Mouse (Mus musculus): ENCODE measurements around the gene Capzb.

The Capzb gene

GRCm38 (mm10) chr4:139179731-139180625 is 12.7 kb upstream of the Capzb start:
- DNase-seq (ENCODE audit: low read depth, low spot score) = no peak

- DNase-seq (ENCODE audit: low read depth, low spot score) = no peak
Observed at GRCm38 (mm10) chr4:139182511-139182910, 10.2 kb upstream of the Capzb start.

- no peak for DNase-seq (ENCODE audit: low read depth, low spot score)
Observed at GRCm38 (mm10) chr4:139185766-139186442, 6.8 kb upstream of the Capzb start.

GRCm38 (mm10) chr4:139187930-139188329 is 4.8 kb upstream of the Capzb start:
- no peak for DNase-seq (ENCODE audit: low read depth, low spot score)

GRCm38 (mm10) chr4:139191605-139192498 is 847 bp upstream of the Capzb start:
- DNase-seq (ENCODE audit: low read depth, low spot score) = no peak

- no peak for DNase-seq (ENCODE audit: low read depth, low spot score)
Observed at GRCm38 (mm10) chr4:139193176-139194093, 736 bp downstream of the Capzb start.

GRCm38 (mm10) chr4:139195101-139195500 is 2.4 kb downstream of the Capzb start:
- no peak for DNase-seq (ENCODE audit: low read depth, low spot score)

GRCm38 (mm10) chr4:139196464-139196863 is 3.8 kb downstream of the Capzb start:
- DNase-seq (ENCODE audit: low read depth, low spot score) = no peak

GRCm38 (mm10) chr4:139196949-139197348 is 4.2 kb downstream of the Capzb start:
- peak; percentile 62 for DNase-seq (ENCODE audit: low read depth, low spot score)

- no peak for DNase-seq (ENCODE audit: low read depth, low spot score)
Observed at GRCm38 (mm10) chr4:139197453-139197852, 4.8 kb downstream of the Capzb start.

- no peak for DNase-seq (ENCODE audit: low read depth, low spot score)
Observed at GRCm38 (mm10) chr4:139198004-139198689, 5.4 kb downstream of the Capzb start.

- DNase-seq (ENCODE audit: low read depth, low spot score) = no peak
Observed at GRCm38 (mm10) chr4:139199126-139199525, 6.4 kb downstream of the Capzb start.

- DNase-seq (ENCODE audit: low read depth, low spot score) = no peak
Observed at GRCm38 (mm10) chr4:139199703-139200340, 7.1 kb downstream of the Capzb start.

- DNase-seq (ENCODE audit: low read depth, low spot score) = no peak
Observed at GRCm38 (mm10) chr4:139200946-139201345, 8.2 kb downstream of the Capzb start.

GRCm38 (mm10) chr4:139202556-139202955 is 9.9 kb downstream of the Capzb start:
- DNase-seq (ENCODE audit: low read depth, low spot score) = no peak

GRCm38 (mm10) chr4:139203381-139203780 is 10.7 kb downstream of the Capzb start:
- DNase-seq (ENCODE audit: low read depth, low spot score) = no peak

GRCm38 (mm10) chr4:139205842-139206241 is 13.1 kb downstream of the Capzb start:
- DNase-seq (ENCODE audit: low read depth, low spot score) = no peak

GRCm38 (mm10) chr4:139206353-139207045 is 13.8 kb downstream of the Capzb start:
- no peak for DNase-seq (ENCODE audit: low read depth, low spot score)
